Mouse (Mus musculus): ENCODE results near the gene Elovl5. TPM values are rescaled to one million over a fixed set of nuclear protein-coding genes. Genes with fewer than 3 reads are reported as not detected.

The Elovl5 gene
- polyA plus RNA-seq, 1 experiment from 2014 or later = 67.0 TPM

Other genes with a start within 250 kb of the Elovl5 start
- gene Gclc, start 162.8 kb upstream of the Elovl5 start, polyA plus RNA-seq (2016; fragmentation: Nextera tagmentation; extraction: Ambion mirVana) = 19.3 and 23.0 TPM in 2 replicates
- gene Gcm1, start 134.6 kb downstream of the Elovl5 start, polyA plus RNA-seq (2016; fragmentation: Nextera tagmentation; extraction: Ambion mirVana) = 0.10 and 0.14 TPM in 2 replicates
- gene Fbxo9, start 191.7 kb downstream of the Elovl5 start, polyA plus RNA-seq (2016; fragmentation: Nextera tagmentation; extraction: Ambion mirVana) = 34.7 and 39.7 TPM in 2 replicates
- 40.1 and 43.3 TPM in 2 replicates for gene Ick, start 191.8 kb downstream of the Elovl5 start, polyA plus RNA-seq (2016; fragmentation: Nextera tagmentation; extraction: Ambion mirVana)

Measured in midbrain, embryonic 12.5 days (tissue).